In genomic region chr13:24287381-24287780, GRCm38 (mm10) we compare ENCODE assay signal across 17 mouse cellular contexts. TPM values are rescaled to one million over a fixed set of nuclear protein-coding genes. Genes with fewer than 3 reads are reported as not detected.
A peak's percentile ranks its signal among the peaks of the same experiment; 100 is the strongest.
DNase-seq lines count a peak whose midpoint lies in the region; ATAC-seq lines count a peak whose summit lies in the region.
"Had no signal": no experiment of that assay in that cellular context is flagged by ENCODE, and none has a peak within 500 bp of the region (broad histone marks: within the 10 kb centered on the region; RNA-seq: fewer than 3 reads in every experiment).

No protein-coding gene starts in this region.

- DNase-seq in adrenal gland, postnatal 14 days = peak; percentile 38
- no peak for DNase-seq in adrenal gland, postnatal 4 days (ENCODE audit: low spot score in 2 of 2)
- DNase-seq in kidney, adult 9 months = peak; percentile 66
- peak; percentile 39 for DNase-seq in cerebellum, adult 8-10 months
- DNase-seq in kidney, postnatal 25 days = peak; percentile 35 to 64
- DNase-seq in forebrain, embryonic 14.5 days (ENCODE audit: low spot score) = no peak
- DNase-seq in right cerebral cortex, postnatal 14 days = no peak
- DNase-seq: gastrocnemius, postnatal 25 days; layer of hippocampus, adult 9-11 months had no signal

- no peaks in the 10 kb centered on the region for H3K9me3 ChIP-seq in kidney, embryonic 15.5 days (replicated peaks)
- no peaks in the 10 kb centered on the region for H3K9me3 ChIP-seq in forebrain, embryonic 14.5 days (replicated peaks; ENCODE audit: control insufficient read depth, low read length)
- H3K9me3 ChIP-seq: limb, embryonic 12.5 days; liver, embryonic 15.5 days; midbrain, embryonic 13.5 days had no signal

- H3K4me2 ChIP-seq in kidney, embryonic 15.5 days = no peak overlapping the region
- no peak overlapping the region for H3K4me2 ChIP-seq in forebrain, embryonic 14.5 days (ENCODE audit: low read length)
- H3K4me2 ChIP-seq: hindbrain, embryonic 14.5 days; limb, embryonic 12.5 days; liver, embryonic 15.5 days; midbrain, embryonic 13.5 days had no signal

- H3K36me3 ChIP-seq in kidney, embryonic 15.5 days = no peaks in the 10 kb centered on the region
- no peaks in the 10 kb centered on the region for H3K36me3 ChIP-seq in forebrain, embryonic 14.5 days (ENCODE audit: control insufficient read depth, insufficient read depth, low read length)
- H3K36me3 ChIP-seq: limb, embryonic 12.5 days; liver, embryonic 15.5 days; midbrain, embryonic 13.5 days had no signal

- H3K4me3 ChIP-seq in kidney, embryonic 15.5 days (replicated peaks) = no peak overlapping the region
- no peak overlapping the region for H3K4me3 ChIP-seq in forebrain, embryonic 14.5 days (ENCODE audit: low read depth, low read length)
- H3K4me3 ChIP-seq: limb, embryonic 12.5 days; liver, embryonic 15.5 days; midbrain, embryonic 13.5 days had no signal

- 89% methylated on average over 2 of the region's 2 CpGs for WGBS in kidney, embryonic 15.5 days
- WGBS in forebrain, embryonic 14.5 days = 90% methylated on average over 2 of the region's 2 CpGs

- H3K27me3 ChIP-seq in kidney, embryonic 15.5 days = no peaks in the 10 kb centered on the region
- no peaks in the 10 kb centered on the region for H3K27me3 ChIP-seq in forebrain, embryonic 14.5 days (replicated peaks; ENCODE audit: control insufficient read depth, insufficient read depth, low read length)
- H3K27me3 ChIP-seq: CH12.LX; limb, embryonic 12.5 days; midbrain, embryonic 13.5 days had no signal

- no peak overlapping the region for H3K9ac ChIP-seq in kidney, embryonic 15.5 days
- no peak overlapping the region for H3K9ac ChIP-seq in forebrain, embryonic 14.5 days (ENCODE audit: low read length)
- H3K9ac ChIP-seq: hindbrain, embryonic 14.5 days; limb, embryonic 12.5 days; liver, embryonic 15.5 days; midbrain, embryonic 13.5 days had no signal

- no peak for ATAC-seq in kidney, embryonic 15.5 days (replicated peaks; ENCODE audit: low FRiP score)
- ATAC-seq in forebrain, embryonic 14.5 days = no peak
- ATAC-seq: intestine, embryonic 16.5 days; lung, postnatal 0 days; midbrain, embryonic 13.5 days had no signal

- H3K27ac ChIP-seq in kidney, embryonic 15.5 days = no peak overlapping the region
- H3K27ac ChIP-seq in forebrain, embryonic 14.5 days (ENCODE audit: low read depth, low read length) = no peak overlapping the region
- H3K27ac ChIP-seq: hindbrain, embryonic 14.5 days; limb, embryonic 12.5 days; liver, embryonic 15.5 days; midbrain, embryonic 13.5 days had no signal

- H3K4me1 ChIP-seq in kidney, embryonic 15.5 days = no peaks in the 10 kb centered on the region
- no peaks in the 10 kb centered on the region for H3K4me1 ChIP-seq in forebrain, embryonic 14.5 days (ENCODE audit: control insufficient read depth, insufficient read depth, low read length)
- H3K4me1 ChIP-seq: limb, embryonic 12.5 days; liver, embryonic 15.5 days; midbrain, embryonic 13.5 days had no signal

RNA-seq across cellular contexts. Expression of gene Carmil1, which starts 6.8 kb away (rescaled TPM):
- 33.2 and 40.4 TPM in 2 replicates for total RNA-seq in adrenal gland, postnatal 14 days (2021)
- 10 to 100 TPM; 53.4 to 62.3 TPM for total RNA-seq in adrenal gland, postnatal 4 days (2021)
- 51.6 and 52.5 TPM in 2 replicates for polyA plus RNA-seq in kidney, embryonic 15.5 days (2015; fragmentation: Nextera tagmentation; extraction: Ambion mirVana)
- 14.5 and 24.8 TPM in 2 replicates for polyA plus RNA-seq in forebrain, embryonic 14.5 days (2014; fragmentation: Nextera tagmentation; extraction: Ambion mirVana)

RNA-seq across cellular contexts. Expression of gene Cmah, which starts 39.8 kb away (rescaled TPM):
- 7.4 and 15.6 TPM in 2 replicates for total RNA-seq in adrenal gland, postnatal 14 days (2021)
- 1 to 10 TPM; 2.2 to 3.3 TPM for total RNA-seq in adrenal gland, postnatal 4 days (2021)
- 0.86 and 1.1 TPM in 2 replicates for polyA plus RNA-seq in kidney, embryonic 15.5 days (2015; fragmentation: Nextera tagmentation; extraction: Ambion mirVana)
- polyA plus RNA-seq in forebrain, embryonic 14.5 days (2014; fragmentation: Nextera tagmentation; extraction: Ambion mirVana) = 0.20 and 0.23 TPM in 2 replicates

Comparison
In these comparisons a context has a peak if more than half of its experiments do, and no peak if none do; other contexts are left out.
1. DNase-seq: peak in adrenal gland, postnatal 14 days (single experiment), kidney, adult 9 months (single experiment), cerebellum, adult 8-10 months (single experiment) and kidney, postnatal 25 days (2 of 2); none in adrenal gland, postnatal 4 days (0 of 2), forebrain, embryonic 14.5 days (single experiment) and right cerebral cortex, postnatal 14 days (single experiment).